Comparison of ENCODE assay signal across 10 mouse cellular contexts in the genomic region with DNA sequence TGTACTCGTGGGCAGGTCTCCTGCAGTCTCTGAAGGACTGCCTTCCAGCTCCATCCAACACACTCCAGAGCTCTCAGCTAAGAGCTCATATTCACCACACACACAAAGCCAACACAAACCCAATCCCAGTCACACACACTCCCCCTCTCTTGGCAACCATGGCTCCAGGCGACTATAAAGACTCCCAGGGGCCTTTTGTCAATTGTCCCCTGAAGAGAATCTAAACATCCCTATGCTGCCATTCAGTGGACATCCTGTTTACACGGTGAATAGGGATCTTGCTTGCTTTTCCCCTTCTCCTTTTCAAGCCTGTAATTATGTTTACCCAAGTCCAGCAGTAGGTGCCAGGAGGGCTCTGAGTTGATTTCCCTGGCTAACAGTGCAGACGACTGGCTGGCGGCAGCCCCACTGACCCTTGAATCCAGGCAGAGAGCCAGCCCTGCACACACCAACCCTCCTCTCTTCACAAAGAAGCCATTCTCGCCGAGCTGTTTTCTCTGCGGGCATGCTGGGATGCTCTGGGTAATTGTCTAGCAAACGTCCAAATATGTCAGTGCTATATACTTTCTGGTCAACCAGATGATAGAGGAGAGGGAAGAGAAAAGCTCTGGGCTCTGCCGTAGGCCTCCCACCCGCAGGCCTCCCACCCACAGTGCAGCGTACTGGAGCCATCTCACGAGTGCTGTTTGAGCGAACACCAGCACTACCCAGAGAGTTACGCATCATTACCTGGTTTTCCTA.
A peak's percentile ranks its signal among the peaks of the same experiment; 100 is the strongest.
DNase-seq lines count a peak whose midpoint lies in the region; ATAC-seq and TF ChIP-seq lines count a peak whose summit lies in the region.
"Had no signal": no experiment of that assay in that cellular context is flagged by ENCODE, and none has a peak within 500 bp of the region (broad histone marks: within the 10 kb centered on the region; RNA-seq: fewer than 3 reads in every experiment).

No protein-coding gene starts in this region.

- TF ChIP-seq CTCF in lung, postnatal 0 days (IDR thresholded peaks at IDR 0.05) = peak; percentile 26

- H3K4me3 ChIP-seq in liver, embryonic 12.5 days = no peak overlapping the region
- H3K4me3 ChIP-seq in forebrain, embryonic 16.5 days (replicated peaks; ENCODE audit: low read length) = no peak overlapping the region
- H3K4me3 ChIP-seq in hindbrain, embryonic 13.5 days = no peak overlapping the region
- no peak overlapping the region for H3K4me3 ChIP-seq in lung, postnatal 0 days (ENCODE audit: low read depth, low read length)
- H3K4me3 ChIP-seq: erythroblast, embryonic 14.5 days had no signal

- no peak overlapping the region for H3K4me2 ChIP-seq in liver, embryonic 12.5 days
- peak overlapping the region; percentile 5 for H3K4me2 ChIP-seq in forebrain, embryonic 16.5 days (ENCODE audit: low read length)
- H3K4me2 ChIP-seq in hindbrain, embryonic 13.5 days = peak overlapping the region; percentile 34
- 0 out of 2 replicates have a peak overlapping the region, but pooled peaks have one; percentile 2 for H3K4me2 ChIP-seq in lung, postnatal 0 days (replicated peaks; ENCODE audit: low read depth, low read length)

- H3K27ac ChIP-seq in liver, embryonic 12.5 days = no peak overlapping the region
- no peak overlapping the region for H3K27ac ChIP-seq in forebrain, embryonic 16.5 days (ENCODE audit: low read length)
- peak overlapping the region; percentile 88 for H3K27ac ChIP-seq in hindbrain, embryonic 13.5 days
- 0 out of 2 replicates have a peak overlapping the region, but pooled peaks have one; percentile 16 for H3K27ac ChIP-seq in lung, postnatal 0 days (ENCODE audit: low read length)

- peak; percentile 92 for TF ChIP-seq EP300 in lung, postnatal 0 days (IDR thresholded peaks at IDR 0.05)

- no peaks in the 10 kb centered on the region for H3K4me1 ChIP-seq in liver, embryonic 12.5 days
- peaks cover 14% of the 10 kb centered on the region for H3K4me1 ChIP-seq in forebrain, embryonic 16.5 days (replicated peaks; ENCODE audit: control insufficient read depth, insufficient read depth, low read length)
- peaks cover 19% of the 10 kb centered on the region for H3K4me1 ChIP-seq in hindbrain, embryonic 13.5 days (replicated peaks)
- H3K4me1 ChIP-seq in lung, postnatal 0 days (ENCODE audit: insufficient read depth, low read depth, low read length) = no peaks in the 10 kb centered on the region

- no peaks in the 10 kb centered on the region for H3K27me3 ChIP-seq in liver, embryonic 12.5 days (replicated peaks)
- peaks cover 41% of the 10 kb centered on the region for H3K27me3 ChIP-seq in forebrain, embryonic 16.5 days (replicated peaks; ENCODE audit: control insufficient read depth, insufficient read depth, low read length)
- peaks cover 45% of the 10 kb centered on the region for H3K27me3 ChIP-seq in hindbrain, embryonic 13.5 days
- no peaks in the 10 kb centered on the region for H3K27me3 ChIP-seq in lung, postnatal 0 days (replicated peaks; ENCODE audit: insufficient read depth, low read length)
- H3K27me3 ChIP-seq: CH12.LX had no signal

- DNase-seq in liver = peak; percentile 18
- peak; percentile 74 to 83 for DNase-seq in layer of hippocampus, postnatal 10 days (ENCODE audit: low spot score in 2 of 2)
- peak; percentile 89 for DNase-seq in lung, postnatal 0 days (ENCODE audit: low spot score)
- peak; percentile 33 to 59 for DNase-seq in right cerebral cortex, adult 2 months (ENCODE audit: low spot score in 2 of 2)

- H3K36me3 ChIP-seq in liver, embryonic 12.5 days = no peaks in the 10 kb centered on the region
- no peaks in the 10 kb centered on the region for H3K36me3 ChIP-seq in forebrain, embryonic 16.5 days (ENCODE audit: control insufficient read depth, insufficient read depth)
- no peaks in the 10 kb centered on the region for H3K36me3 ChIP-seq in hindbrain, embryonic 13.5 days
- H3K36me3 ChIP-seq in lung, postnatal 0 days (ENCODE audit: insufficient read depth, low read length) = no peaks in the 10 kb centered on the region

- no peak overlapping the region for H3K9ac ChIP-seq in liver, embryonic 12.5 days
- peak overlapping the region; percentile 7; the same call in 1 of the 2 replicates for H3K9ac ChIP-seq in forebrain, embryonic 16.5 days (replicated peaks; ENCODE audit: low read depth, low read length)
- 0 out of 2 replicates have a peak overlapping the region, but pooled peaks have one; percentile 5 for H3K9ac ChIP-seq in hindbrain, embryonic 13.5 days
- no peak overlapping the region for H3K9ac ChIP-seq in lung, postnatal 0 days (replicated peaks; ENCODE audit: low read depth)

- 56% methylated on average over 15 of the region's 15 CpGs for WGBS in liver, embryonic 12.5 days (ENCODE audit: insufficient replicate concordance)
- 2% methylated on average over 15 of the region's 15 CpGs for WGBS in forebrain, embryonic 16.5 days
- 5% methylated on average over 15 of the region's 15 CpGs for WGBS in hindbrain, embryonic 13.5 days
- 17% methylated on average over 15 of the region's 15 CpGs for WGBS in lung, postnatal 0 days

- H3K9me3 ChIP-seq in liver, embryonic 12.5 days (replicated peaks) = no peaks in the 10 kb centered on the region
- H3K9me3 ChIP-seq in forebrain, embryonic 16.5 days (ENCODE audit: control insufficient read depth, low read length) = no peaks in the 10 kb centered on the region
- H3K9me3 ChIP-seq in hindbrain, embryonic 13.5 days = no peaks in the 10 kb centered on the region
- H3K9me3 ChIP-seq in lung, postnatal 0 days (ENCODE audit: low read length) = no peaks in the 10 kb centered on the region

- no peak for ATAC-seq in liver, embryonic 12.5 days
- peak; percentile 93 for ATAC-seq in forebrain, embryonic 16.5 days
- ATAC-seq in hindbrain, embryonic 13.5 days (ENCODE audit: low FRiP score) = peak; percentile 97
- peak; percentile 96 for ATAC-seq in lung, postnatal 0 days
- no peak for ATAC-seq in granulocyte monocyte progenitor cell, adult 5-6 weeks (replicated peaks; ENCODE audit: poor library complexity, severe bottlenecking)

Comparison
In these comparisons a context has a peak if more than half of its experiments do, and no peak if none do; other contexts are left out.
1. DNase-seq: peak in every context shown above with its lines; median percentile 89 in lung, postnatal 0 days; 78 in layer of hippocampus, postnatal 10 days; 46 in right cerebral cortex, adult 2 months; 18 in liver.
2. ATAC-seq: peak in forebrain, embryonic 16.5 days (single experiment), hindbrain, embryonic 13.5 days (single experiment) and lung, postnatal 0 days (single experiment); none in liver, embryonic 12.5 days (single experiment) and granulocyte monocyte progenitor cell, adult 5-6 weeks (single experiment).
3. H3K27ac ChIP-seq: peak in hindbrain, embryonic 13.5 days (single experiment) and lung, postnatal 0 days (single experiment); none in liver, embryonic 12.5 days (single experiment) and forebrain, embryonic 16.5 days (single experiment).
4. H3K9ac ChIP-seq: peak in forebrain, embryonic 16.5 days (single experiment) and hindbrain, embryonic 13.5 days (single experiment); none in liver, embryonic 12.5 days (single experiment) and lung, postnatal 0 days (single experiment).